Mouse (Mus musculus) kidney, adult 18-20 months (tissue): ENCODE data around the gene Mapk1.
A peak's percentile ranks its signal among the peaks of the same experiment; 100 is the strongest.

ENCODE experiments used
- DNase-seq: peaks from one replicate; pipeline ENCODE4 v3.0.0; 2021

Mapk1 gene

DNA sequence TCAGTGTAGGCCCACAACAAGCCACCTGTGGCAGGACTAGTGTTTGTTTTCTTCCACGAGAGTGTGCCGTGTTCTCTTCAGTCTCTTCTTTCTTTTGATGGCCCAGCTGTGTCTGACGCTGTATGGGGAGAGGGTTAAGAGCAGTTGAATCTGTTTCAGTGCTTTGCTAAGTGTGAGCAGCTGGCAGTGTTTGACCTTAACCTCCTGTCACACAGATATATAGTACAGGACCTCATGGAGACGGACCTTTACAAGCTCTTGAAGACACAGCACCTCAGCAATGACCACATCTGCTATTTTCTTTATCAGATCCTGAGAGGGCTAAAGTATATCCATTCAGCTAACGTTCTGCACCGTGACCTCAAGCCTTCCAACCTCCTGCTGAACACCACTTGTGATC, 34.9 kb downstream of the Mapk1 start:
- DNase-seq = no peak

DNA sequence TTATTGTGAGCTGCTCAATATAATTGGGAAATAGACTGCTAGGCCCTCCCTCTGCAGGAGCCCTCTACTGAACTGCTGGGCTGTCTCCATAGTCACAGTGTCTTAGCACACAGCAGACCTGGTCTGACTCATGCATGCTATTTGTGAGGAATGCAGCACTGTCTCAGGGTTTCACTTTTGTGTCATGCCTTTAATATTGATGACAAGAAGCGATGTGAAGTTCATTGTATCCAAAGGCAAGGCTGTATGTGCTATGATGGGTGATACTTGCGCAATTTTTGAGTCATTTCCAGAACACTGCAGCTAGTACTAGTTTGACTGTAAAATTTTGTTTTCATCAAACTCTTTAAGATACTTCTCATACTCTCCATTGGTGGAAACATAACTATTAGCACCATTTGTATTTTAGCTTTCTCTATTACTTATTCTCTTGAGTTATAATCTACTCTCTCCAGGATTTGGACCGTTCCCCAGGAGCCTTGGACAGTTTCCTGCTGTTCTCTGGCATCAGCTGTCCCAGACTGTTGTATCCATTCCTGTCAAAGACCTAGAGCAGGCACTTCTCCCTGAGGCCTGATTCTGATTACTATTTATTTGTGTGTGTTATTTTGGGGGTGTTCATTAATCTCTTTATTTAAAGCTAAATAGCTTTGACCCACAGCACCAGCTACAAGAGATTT, 41.4 kb downstream of the Mapk1 start:
- DNase-seq = no peak

GRCm38 (mm10) chr16:17029971-17030695, 47.0 kb downstream of the Mapk1 start:
- DNase-seq = no peak

DNA sequence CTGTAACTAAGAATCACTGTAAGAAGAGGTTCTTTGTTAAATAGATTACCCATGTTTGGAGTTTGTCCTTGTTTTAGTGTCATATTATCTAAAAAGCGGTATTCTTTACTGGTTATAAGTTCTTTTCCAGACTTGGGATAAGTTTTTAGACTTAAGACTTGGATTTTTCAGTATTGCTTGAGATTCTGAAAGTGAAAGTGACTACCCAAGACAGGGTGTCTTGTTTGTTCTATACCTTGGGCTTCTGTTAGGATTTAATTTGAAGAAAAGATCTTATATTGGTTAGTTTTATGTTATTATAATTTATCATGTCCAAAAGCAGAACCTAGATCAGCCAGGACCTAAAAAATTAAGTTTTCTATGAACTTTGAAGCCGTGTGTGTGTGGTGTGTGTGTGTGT, 50.6 kb downstream of the Mapk1 start:
- DNase-seq = no peak

GRCm38 (mm10) chr16:17040716-17041115, 57.5 kb downstream of the Mapk1 start:
- DNase-seq = no peak

GRCm38 (mm10) chr16:17041417-17041816, 58.2 kb downstream of the Mapk1 start:
- DNase-seq = no peak

GRCm38 (mm10) chr16:17044320-17044719, 61.1 kb downstream of the Mapk1 start:
- DNase-seq = no peak

DNA sequence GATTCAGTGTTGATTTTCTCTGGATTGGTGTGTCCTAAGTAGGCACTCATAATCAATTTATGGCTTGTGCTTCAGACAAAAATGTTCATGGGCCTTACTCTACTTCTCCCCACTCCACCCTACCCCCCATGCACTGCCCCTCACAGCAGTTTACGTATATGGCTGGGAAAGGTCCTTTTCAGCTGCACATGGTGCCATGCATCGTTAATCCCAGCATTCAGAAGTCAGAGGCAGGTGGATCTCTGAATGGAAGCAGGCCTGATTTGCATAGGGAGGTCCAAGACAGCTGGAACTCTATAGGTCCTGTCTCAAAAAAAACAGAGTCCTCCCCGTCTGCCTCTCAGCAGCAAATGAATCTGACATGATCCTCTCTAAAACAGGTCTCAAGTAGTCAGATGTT, 62.1 kb downstream of the Mapk1 start:
- DNase-seq = no peak

DNA sequence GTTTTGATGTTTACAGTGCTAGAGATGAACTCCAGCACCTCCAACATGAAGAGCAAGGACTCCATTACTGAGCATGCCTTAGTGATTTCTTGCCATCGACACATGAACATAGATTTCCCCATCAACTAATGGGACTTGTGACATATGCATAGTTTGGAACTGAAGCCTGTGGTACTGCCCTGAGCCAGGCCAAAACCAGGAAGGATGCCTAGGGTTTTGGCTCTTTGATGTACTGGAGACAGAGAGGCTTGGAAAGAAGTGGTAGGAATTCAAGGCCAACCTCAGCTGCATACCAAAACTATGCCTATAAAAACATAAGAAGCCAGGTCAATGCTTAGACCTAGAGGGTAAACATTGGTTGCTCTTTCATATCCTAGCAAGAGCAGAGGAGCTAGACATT, 66.7 kb downstream of the Mapk1 start:
- DNase-seq = no peak

DNA sequence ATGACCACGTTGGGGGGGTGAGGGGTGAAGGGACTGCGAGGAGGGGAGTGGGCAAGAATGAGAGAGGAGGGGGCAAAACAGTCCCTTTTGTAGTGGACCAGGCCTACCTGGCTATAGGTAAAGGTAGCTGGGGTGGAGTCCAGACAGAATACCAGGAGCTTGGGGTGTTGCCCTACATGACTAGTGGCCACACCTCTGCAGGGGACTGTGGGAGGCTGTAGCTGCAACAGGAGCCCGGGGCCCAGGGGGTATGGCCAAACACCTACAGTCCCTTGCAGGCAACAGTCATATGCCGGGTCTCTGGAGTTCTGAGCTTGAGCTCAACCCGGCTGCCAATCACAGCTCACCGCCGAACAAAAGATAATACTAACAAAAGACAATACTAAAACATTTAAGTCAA, 68.9 kb downstream of the Mapk1 start:
- DNase-seq = no peak

GRCm38 (mm10) chr16:17053903-17054302, 70.7 kb downstream of the Mapk1 start:
- DNase-seq = no peak

DNA sequence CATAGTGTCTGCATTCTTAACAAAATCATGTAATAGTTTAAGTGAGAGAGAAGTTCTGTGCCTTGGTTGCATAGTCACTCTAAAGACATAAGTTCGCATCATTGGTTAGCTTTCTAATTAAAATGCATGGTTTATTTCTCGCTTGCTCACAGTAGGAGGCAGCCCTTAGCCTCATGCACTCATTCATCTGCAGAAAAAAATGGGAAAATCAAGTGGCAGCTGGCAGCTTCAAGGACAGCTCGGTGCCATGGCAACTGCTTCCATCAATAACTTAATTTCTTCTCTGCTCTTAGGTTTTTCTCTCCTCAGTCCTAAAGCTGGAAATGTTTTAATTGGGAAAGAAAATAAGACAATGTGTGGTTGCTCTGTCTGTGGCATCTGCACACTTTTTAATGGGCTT, 72.4 kb downstream of the Mapk1 start:
- DNase-seq = no peak

- DNase-seq = no peak
Observed at GRCm38 (mm10) chr16:17062338-17062737, 79.2 kb downstream of the Mapk1 start.

DNA sequence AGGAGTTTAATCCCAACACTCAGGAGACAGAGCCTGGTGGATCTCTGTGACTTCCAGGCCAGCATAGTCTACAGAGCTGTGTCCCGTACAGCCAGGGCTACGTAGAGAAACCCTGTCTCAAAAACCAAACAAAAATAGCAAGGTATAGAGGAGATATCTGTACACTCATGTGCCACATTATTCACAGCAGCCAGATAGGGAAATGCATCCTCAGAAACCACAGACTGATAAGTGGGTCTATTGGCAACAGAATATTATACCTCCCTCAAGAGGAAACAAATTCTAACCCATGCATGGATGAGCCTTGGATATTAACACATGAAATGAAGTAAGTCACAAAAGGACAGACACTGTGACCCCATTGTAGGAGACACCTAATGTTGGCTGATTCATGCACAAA, 84.4 kb downstream of the Mapk1 start:
- no peak for DNase-seq

- DNase-seq = peak; percentile 90
Observed at GRCm38 (mm10) chr16:17069511-17070443, 86.6 kb downstream of the Mapk1 start, which contains the start of gene Ypel1. TSS of gene Ypel1 (plus strand) at chr16:17069696.

- DNase-seq = no peak
Observed at GRCm38 (mm10) chr16:17070716-17071115, 87.5 kb downstream of the Mapk1 start.

DNA sequence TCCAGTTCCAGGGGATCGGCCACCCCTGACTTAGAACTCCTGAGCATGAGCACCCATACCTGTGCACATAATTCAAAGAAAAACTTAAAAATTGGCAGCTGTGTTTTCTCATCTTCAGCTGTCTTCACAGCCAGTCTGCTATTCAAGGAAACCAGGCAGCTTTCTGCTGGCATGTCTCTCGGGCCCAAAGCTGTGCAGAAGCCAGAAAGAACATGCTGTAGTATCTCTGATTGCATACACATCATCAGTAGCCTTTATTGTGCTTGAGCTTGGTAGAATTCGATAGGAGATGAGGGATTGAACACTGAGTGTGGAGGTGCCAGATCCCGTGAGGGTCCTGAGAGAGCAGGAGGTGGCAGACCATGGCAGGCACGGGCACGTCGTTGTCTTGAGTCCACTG, 89.8 kb downstream of the Mapk1 start:
- DNase-seq = no peak

GRCm38 (mm10) chr16:17076301-17076700, 93.1 kb downstream of the Mapk1 start:
- no peak for DNase-seq

GRCm38 (mm10) chr16:17076869-17077268, 93.7 kb downstream of the Mapk1 start:
- DNase-seq = no peak

DNA sequence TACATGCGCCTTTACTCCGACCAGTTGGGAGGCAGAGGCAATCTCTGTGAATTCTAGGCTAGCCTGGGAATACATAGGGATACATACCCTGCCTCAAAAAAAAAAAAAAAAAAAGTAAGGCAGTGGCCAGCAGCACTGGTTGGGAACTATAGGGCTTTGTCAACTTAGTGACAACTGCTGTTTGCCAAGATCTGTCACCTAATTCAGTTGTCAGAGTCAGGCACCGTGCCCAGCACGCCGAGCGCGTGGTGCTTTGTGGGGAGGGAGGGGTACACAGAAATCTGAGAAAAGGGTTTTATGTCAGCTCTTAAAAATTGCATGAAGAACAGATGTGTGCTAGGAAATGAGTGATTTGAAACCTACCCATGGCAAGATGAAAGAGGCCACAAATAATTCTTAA, 94.9 kb downstream of the Mapk1 start:
- no peak for DNase-seq

- DNase-seq = no peak
Observed at GRCm38 (mm10) chr16:17082121-17082792, 99.1 kb downstream of the Mapk1 start.

DNA sequence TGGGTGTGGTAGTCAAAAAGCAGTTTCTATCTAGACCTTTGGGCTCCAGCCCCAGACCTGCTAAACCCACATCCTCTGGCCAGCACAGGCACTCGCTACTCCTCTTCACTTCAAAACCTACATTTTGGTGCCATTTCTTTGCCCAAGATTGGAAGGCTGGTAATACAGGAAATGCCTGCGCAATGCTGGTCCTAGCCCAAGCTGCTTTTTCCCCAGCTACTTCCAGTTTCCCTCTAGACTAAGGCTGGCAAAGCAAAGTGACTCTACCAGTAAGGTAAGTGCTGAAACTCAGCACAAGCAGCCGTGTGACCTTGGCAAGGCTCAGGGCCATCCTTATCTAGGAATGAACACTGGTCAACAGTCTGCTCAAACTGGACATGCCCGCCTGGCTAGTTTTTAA, 102.5 kb downstream of the Mapk1 start:
- no peak for DNase-seq

DNA sequence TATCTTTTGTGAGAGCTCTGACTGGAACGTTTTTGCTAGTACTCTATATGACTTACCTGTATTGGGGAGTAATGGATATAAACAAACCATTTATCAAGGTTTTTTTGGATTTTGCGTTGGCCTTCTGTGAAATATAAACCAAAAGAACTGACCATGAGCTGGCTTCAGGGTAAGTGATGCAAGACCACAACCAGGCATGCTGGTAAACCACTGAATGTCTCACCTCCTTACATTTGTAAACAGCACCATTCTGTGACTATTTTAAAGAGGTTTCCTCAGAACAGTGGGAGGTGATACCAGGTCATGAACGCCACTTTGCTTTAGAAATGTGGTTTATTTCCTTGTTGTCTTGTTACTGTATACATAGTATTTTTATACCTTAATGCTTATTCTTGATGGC, 103.1 kb downstream of the Mapk1 start:
- no peak for DNase-seq
